Mouse (Mus musculus) neural tube, embryonic 13.5 days (tissue): ENCODE results near the gene Arhgef1. TPM values are rescaled to one million over a fixed set of nuclear protein-coding genes. Genes with fewer than 3 reads are reported as not detected.
A peak's percentile ranks its signal among the peaks of the same experiment; 100 is the strongest.

ENCODE experiments used
- ATAC-seq: fragments of 200-750 bp; cut with Nextera tagmentation; 2 replicates; pipeline ENCODE4 v1.8.0; 2017; ENCODE audit warnings: low read depth, mild to moderate bottlenecking, moderate TSS enrichment, moderate library complexity
- H3K27ac ChIP-seq: fragments of 300-500 bp; sonication (generic); replicated peaks from 2 replicates; pipeline ENCODE4 v1.5.1; 2015; ENCODE audit warnings: moderate library complexity, mild to moderate bottlenecking, inconsistent platforms
- H3K27me3 ChIP-seq: fragments of 300-500 bp; sonication (generic); 2 replicates; pipeline ENCODE4 v1.6.1; 2015; ENCODE audit warnings: mild to moderate bottlenecking, inconsistent platforms
- H3K36me3 ChIP-seq: fragments of 300-500 bp; sonication (generic); 2 replicates; pipeline ENCODE4 v1.6.1; 2015; ENCODE audit warnings: mild to moderate bottlenecking, inconsistent platforms
- H3K4me1 ChIP-seq: fragments of 300-500 bp; sonication (generic); replicated peaks from 2 replicates; pipeline ENCODE4 v1.6.1; 2015; ENCODE audit warnings: inconsistent platforms
- H3K4me2 ChIP-seq: fragments of 300-500 bp; sonication (generic); 2 replicates; pipeline ENCODE4 v1.6.1; 2015; ENCODE audit warnings: inconsistent platforms, mild to moderate bottlenecking, moderate library complexity
- H3K4me3 ChIP-seq: fragments of 300-500 bp; sonication (generic); 2 replicates; pipeline ENCODE4 v1.5.1; 2015; ENCODE audit warnings: mild to moderate bottlenecking, inconsistent platforms
- H3K9ac ChIP-seq: fragments of 300-500 bp; sonication (generic); 2 replicates; pipeline ENCODE4 v1.6.1; 2015; ENCODE audit warnings: moderate library complexity, mild to moderate bottlenecking, inconsistent platforms
- H3K9me3 ChIP-seq: fragments of 300-500 bp; sonication (generic); 2 replicates; pipeline ENCODE4 v1.6.1; 2016; ENCODE audit warnings: inconsistent platforms
- WGBS: fragments of 180-500 bp; shearing (Covaris S2); methylation state at CpG from one replicate; pipeline ENCODE4 v1.1.7; 2015; 5-methylcytosine and 5-hydroxymethylcytosine counted together
- polyA plus RNA-seq: library from polyadenylated mRNA; unstranded; fragments of >200 nt; fragmentation: Nextera tagmentation; extraction: Ambion mirVana; gene quantifications from 2 replicates; pipeline ENCODE4 v1.2.1, GENCODE M21; 2015

Arhgef1 gene
- polyA plus RNA-seq, 1 experiment from 2014 or later = 61.9 TPM

DNA sequence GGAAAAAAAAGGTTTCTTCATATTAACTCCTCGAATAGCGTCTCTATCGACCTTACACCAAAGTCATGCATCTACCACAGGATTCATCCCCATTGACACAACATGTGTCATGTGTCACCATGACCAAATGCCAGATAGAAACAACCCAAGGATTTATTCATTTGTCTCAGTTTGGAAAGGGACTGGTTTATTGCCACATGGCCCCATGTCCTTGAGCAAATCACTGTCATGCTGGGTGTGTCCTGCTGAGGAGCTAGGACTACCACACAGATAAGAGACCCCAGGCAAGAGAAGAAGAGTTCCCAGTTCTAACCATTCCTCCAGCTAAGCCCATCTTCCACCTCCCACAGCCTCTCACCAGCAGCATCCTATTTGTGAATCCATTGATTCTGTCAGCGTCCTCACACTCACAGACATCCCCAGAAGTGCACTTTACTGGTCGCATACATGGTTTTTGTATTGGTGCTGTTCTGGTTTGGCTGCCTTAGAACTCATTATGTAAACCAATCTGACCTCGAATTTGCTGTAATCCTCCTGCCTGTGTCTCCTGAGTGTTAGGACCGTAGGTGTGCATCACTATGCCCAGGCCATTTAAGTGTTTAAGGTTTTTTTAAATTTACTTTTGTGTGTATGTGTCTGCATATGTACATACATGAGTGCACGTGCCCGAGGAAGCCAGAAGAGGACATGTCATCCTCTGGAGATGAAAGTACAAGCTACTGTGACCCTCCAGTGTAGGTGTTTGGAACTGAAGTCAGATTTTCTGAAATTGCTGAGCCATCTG, 20.1 kb upstream of the Arhgef1 start:
- Histone ChIP-seq H3K27ac (no peak overlapping the region), H3K4me2 (no peak overlapping the region), H3K36me3 (peaks cover 20% of the 10 kb centered on the region), H3K4me3 (no peak overlapping the region), H3K9ac (no peak overlapping the region), H3K27me3 (no peaks in the 10 kb centered on the region), H3K4me1 (peaks cover 32% of the 10 kb centered on the region), H3K9me3 (no peaks in the 10 kb centered on the region)
- ATAC-seq = no peak
- 94% methylated on average over 9 of the region's 9 CpGs for WGBS

DNA sequence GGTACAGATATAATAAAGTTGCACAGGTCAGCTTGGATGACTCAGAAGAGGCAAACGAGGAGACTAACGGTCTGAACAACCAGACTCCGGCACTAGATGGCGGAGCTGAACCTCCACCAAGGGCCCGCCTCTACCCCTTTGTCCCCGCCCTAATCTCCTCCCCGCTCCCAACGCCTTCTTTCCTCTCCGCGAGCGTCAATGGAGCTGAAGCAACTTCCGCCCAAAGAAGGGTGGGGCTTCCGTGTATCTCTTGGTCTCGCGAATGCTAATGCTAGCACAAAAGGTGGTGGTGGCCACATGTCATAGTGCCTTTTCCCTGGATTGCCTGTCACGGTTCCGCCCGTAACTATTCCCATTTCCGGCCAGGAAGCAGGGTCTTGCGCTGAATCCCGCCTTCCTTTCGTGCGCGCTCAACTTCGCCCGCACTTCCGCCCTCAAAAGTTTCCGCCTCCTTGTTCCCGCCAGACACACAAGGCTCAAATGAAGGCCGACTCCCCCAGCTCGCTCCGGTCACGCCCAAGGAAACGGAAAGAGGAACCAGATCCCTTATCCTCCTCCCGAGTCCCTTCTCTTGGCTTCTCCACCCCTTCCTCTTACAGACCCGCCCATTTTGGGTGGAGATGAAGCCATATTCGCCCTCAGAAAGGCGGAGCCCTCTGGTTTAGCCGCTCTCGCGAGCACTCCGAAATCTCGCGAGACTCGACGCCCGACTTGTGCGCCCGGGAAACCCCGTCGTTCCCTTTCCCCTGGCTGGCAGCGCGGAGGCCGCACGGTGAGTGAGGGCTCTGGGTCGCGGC, 18.6 kb upstream of the Arhgef1 start, which contains the start of gene Rps19:
Gene Rps19 (plus strand): TSS at position 476 of the 797 bp plus-strand sequence.
- no peaks in the 10 kb centered on the region for H3K9me3 ChIP-seq
- peak within 1 kb of the TSS; percentile 81 for H3K4me2 ChIP-seq
- ATAC-seq = peak; percentile 94
- under 1% methylated on average over 57 of the region's 57 CpGs for WGBS
- H3K36me3 ChIP-seq = peaks cover 34% of the 10 kb centered on the region
- peak within 1 kb of the TSS; percentile 83 for H3K4me3 ChIP-seq
- peak within 1 kb of the TSS; percentile 97 for H3K9ac ChIP-seq
- H3K27me3 ChIP-seq = no peaks in the 10 kb centered on the region
- H3K27ac ChIP-seq = peak within 1 kb of the TSS; percentile 92
- H3K4me1 ChIP-seq = peaks cover 37% of the 10 kb centered on the region

DNA sequence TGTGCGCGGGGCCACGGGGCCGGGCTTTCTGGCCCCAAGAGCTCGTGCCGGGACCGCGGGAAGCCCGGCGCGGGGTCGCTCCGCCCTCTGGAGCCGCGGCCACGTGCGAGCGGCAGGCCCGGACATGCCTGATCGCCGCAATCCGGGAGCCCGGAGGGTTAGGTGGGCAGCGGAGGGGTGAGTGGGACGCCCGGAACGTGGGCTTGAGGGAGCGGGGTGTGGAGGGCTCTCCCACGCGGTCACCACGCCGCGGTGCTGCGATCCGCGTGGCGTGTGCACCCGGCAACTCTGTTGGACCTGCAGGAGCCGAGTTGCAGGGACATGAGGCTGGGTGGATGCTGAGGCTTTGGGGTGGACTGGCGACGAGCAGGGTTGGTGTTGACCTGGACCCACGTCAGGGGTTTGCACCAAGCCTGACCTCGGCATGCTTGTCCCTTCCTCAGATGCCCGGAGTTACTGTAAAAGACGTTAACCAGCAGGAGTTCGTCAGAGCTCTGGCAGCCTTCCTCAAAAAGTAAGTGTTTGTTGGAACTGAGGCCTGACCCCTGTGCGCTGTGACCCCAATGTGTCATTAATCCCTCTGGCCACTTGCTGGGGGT, 17.9 kb upstream of the Arhgef1 start:
- under 1% methylated on average over 47 of the region's 47 CpGs for WGBS
- no peaks in the 10 kb centered on the region for H3K9me3 ChIP-seq
- peak overlapping the region; percentile 81 for H3K4me2 ChIP-seq
- 0 out of 2 replicates have a peak, but pooled peaks have one; percentile 6 for ATAC-seq
- H3K27ac ChIP-seq = peak overlapping the region; percentile 92
- peak overlapping the region; percentile 97 for H3K9ac ChIP-seq
- peaks cover 35% of the 10 kb centered on the region for H3K4me1 ChIP-seq
- H3K4me3 ChIP-seq = peak overlapping the region; percentile 83
- H3K27me3 ChIP-seq = no peaks in the 10 kb centered on the region
- H3K36me3 ChIP-seq = peaks cover 41% of the 10 kb centered on the region

DNA sequence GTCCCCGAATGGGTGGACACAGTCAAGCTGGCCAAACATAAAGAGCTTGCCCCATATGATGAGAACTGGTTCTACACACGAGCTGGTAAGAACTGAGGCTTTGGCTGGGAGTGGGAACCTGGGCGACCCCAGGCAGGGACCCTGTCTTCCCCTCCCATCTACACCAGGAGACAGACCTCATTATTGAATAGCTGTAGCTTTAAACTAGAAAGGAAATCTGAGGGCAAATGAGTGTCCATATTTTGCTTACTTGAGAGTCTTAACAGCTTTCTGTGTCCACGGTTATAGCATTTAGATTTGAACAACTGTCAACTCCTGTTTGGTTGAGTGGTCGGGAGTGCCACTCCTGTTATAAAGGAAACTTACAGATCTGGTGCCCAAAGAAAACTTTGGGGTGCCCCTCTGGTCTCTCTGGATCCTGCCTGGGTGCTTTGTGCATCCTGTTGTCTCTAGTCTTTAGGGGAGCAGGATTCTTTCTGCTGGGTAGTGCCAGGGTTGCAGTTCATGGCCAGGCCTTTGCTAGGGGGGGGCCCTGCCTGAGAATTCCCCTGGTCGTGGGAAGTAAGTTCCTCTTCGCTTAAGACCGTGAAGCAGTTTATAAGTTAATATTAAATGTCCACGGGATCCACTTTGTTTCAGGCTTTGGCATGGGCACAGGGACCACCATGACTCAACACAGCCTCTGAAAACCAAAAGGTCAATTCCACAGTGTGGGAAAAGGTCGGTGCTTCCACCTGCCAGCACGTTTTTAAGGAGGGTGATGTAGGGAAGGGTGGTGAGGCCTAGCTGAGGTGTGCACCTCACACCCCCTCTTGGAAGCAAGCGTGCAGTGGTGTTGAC, 17.0 kb upstream of the Arhgef1 start:
- Histone ChIP-seq H3K4me3 (peak overlapping the region; percentile 83), H3K4me2 (peak overlapping the region; percentile 81), H3K9me3 (no peaks in the 10 kb centered on the region), H3K4me1 (peaks cover 30% of the 10 kb centered on the region), H3K9ac (peak overlapping the region; percentile 97), H3K36me3 (peaks cover 50% of the 10 kb centered on the region), H3K27me3 (no peaks in the 10 kb centered on the region), H3K27ac (no peak overlapping the region)
- WGBS = 49% methylated on average over 12 of the region's 12 CpGs
- no peak for ATAC-seq

DNA sequence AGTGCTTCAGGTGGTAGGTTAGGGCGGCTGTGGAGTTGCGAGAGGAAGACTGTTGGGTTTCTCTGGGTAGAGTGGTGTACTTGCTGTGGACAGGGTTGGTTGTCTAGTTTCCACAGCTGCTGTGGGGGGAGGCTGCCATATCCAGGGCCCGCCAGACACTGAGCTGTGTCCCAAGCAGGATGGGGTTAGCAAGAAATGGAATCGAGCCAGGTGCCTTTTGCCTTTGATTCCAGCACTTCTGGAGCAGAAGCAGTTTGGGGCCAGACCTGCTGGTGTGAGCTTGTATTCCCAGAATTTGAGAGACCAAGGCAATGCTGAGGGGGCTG, 16.4 kb upstream of the Arhgef1 start:
- Histone ChIP-seq H3K36me3 (peaks cover 56% of the 10 kb centered on the region), H3K4me1 (peaks cover 30% of the 10 kb centered on the region), H3K9ac (peak overlapping the region; percentile 97), H3K9me3 (no peaks in the 10 kb centered on the region), H3K27ac (no peak overlapping the region), H3K4me2 (peak overlapping the region; percentile 81), H3K4me3 (peak overlapping the region; percentile 83), H3K27me3 (no peaks in the 10 kb centered on the region)
- ATAC-seq = no peak
- WGBS = 72% methylated on average over 4 of the region's 4 CpGs

DNA sequence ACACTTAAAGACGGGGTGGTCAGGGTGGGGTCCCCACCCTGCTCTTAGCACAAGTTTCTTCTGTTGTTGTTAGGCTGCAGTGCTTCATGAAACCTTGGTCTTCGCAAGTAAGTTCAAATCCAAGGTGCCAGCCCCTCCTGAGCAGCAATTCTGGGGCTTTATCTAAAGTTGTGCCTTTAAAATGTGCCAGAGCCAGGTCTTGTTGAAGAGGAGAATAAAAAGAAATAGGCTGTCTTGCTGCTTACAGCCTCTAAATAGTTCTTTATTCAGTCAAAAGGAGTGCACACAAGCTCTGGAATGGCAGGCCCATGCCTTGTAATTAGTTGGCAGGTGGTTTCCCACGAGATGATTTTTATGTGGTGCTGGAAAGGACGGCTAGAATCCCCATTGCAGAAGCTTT, 15.6 kb upstream of the Arhgef1 start:
- Histone ChIP-seq H3K36me3 (peaks cover 57% of the 10 kb centered on the region), H3K27ac (no peak overlapping the region), H3K9ac (peak overlapping the region; percentile 97), H3K4me2 (no peak overlapping the region), H3K9me3 (no peaks in the 10 kb centered on the region), H3K4me1 (peaks cover 30% of the 10 kb centered on the region), H3K4me3 (no peak overlapping the region), H3K27me3 (no peaks in the 10 kb centered on the region)
- 70% methylated on average over 4 of the region's 4 CpGs for WGBS
- ATAC-seq = no peak

DNA sequence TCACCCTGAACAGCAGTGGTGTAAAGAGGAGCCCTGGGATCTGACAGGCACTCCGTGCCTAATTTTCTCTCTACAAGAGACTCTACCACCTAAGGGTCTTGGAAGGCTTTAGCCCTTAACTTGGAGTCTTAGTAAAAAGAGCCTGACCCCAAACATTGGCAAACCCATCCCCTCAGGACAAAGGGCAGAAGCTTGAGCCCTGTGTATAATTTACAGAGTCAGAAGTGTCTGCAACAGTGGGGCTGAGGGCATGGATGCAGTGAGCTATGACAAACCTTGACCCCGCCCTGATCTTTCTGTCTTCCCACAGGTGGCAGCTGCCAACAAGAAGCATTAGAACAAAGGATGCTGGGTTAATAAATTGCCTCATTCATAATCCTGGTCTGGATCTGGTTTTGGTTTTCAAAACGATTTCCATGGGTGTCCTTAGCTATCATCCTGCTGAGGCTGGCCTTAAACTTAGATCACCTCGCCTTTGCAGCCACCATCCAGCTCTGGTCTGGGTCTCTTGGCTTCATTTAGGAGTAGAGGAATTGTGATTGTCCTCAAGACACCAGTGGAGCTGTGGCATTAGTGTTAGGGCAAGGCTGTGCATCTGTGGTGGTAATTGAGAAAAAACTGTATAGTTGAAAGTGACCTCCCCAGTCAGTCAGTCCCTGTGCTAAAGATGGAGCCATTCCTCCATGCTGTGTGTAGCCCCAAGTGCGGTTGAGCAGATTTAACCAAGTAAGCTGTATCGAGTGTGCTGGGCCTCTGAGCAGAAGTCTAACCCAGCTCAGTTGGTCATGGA, 13.1 kb upstream of the Arhgef1 start:
- H3K9ac ChIP-seq = 0 out of 2 replicates have a peak overlapping the region, but pooled peaks have one; percentile 8
- peaks cover 57% of the 10 kb centered on the region for H3K36me3 ChIP-seq
- H3K9me3 ChIP-seq = no peaks in the 10 kb centered on the region
- H3K4me1 ChIP-seq = peaks cover 30% of the 10 kb centered on the region
- no peak for ATAC-seq
- no peak overlapping the region for H3K4me3 ChIP-seq
- no peak overlapping the region for H3K4me2 ChIP-seq
- H3K27me3 ChIP-seq = no peaks in the 10 kb centered on the region
- H3K27ac ChIP-seq = 0 out of 2 replicates have a peak overlapping the region, but pooled peaks have one; percentile 14
- 84% methylated on average over 6 of the region's 6 CpGs for WGBS

DNA sequence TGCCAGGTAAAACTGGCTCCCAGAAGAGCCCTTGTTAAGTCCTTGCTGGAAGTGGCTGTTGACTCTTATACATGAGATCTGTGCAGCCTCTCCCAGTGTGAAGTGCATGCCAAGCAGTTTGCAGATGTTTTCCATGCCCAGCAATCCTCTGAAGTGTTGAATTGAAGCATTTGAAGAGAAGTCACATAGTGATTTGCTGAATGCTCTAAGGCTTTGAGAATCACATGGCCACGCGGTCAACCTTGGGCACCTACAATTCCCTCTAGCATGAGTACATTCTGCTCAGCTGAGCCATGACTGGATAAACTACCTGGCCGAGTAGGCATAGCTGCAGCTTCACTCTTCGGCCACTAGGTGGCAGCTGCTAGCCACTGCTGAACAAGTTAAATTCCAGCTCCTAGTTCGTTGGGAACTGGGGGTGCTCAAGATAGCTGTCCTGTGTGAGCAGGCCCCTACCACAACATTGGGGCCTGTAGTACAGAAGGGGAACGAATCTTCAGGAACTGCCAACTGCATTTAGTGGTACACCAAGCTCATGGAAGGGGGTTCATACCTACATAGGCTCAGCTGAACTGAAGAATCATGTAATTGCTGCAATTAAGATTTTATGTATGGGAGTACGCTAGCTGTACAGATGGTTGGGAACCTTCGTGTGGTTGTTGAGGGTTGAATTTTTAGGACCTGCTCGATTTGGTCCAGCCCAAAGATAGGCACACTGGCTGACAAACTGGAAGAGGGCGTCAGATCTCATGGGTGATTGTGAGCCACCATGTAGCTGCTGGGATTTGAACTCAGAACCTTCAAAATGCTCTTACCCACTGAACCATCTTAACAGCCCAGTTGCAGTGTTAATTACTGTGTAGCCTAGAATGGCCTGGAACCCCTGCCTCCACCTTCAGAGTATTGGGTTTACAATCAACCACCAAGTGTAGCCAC, 12.2 kb upstream of the Arhgef1 start:
- WGBS = 28% methylated on average over 10 of the region's 10 CpGs
- no peaks in the 10 kb centered on the region for H3K9me3 ChIP-seq
- no peak overlapping the region for H3K4me2 ChIP-seq
- H3K4me3 ChIP-seq = no peak overlapping the region
- peaks cover 24% of the 10 kb centered on the region for H3K4me1 ChIP-seq
- H3K36me3 ChIP-seq = peaks cover 57% of the 10 kb centered on the region
- H3K27ac ChIP-seq = 0 out of 2 replicates have a peak overlapping the region, but pooled peaks have one; percentile 14
- ATAC-seq = peak; percentile 51
- no peaks in the 10 kb centered on the region for H3K27me3 ChIP-seq
- H3K9ac ChIP-seq = no peak overlapping the region

DNA sequence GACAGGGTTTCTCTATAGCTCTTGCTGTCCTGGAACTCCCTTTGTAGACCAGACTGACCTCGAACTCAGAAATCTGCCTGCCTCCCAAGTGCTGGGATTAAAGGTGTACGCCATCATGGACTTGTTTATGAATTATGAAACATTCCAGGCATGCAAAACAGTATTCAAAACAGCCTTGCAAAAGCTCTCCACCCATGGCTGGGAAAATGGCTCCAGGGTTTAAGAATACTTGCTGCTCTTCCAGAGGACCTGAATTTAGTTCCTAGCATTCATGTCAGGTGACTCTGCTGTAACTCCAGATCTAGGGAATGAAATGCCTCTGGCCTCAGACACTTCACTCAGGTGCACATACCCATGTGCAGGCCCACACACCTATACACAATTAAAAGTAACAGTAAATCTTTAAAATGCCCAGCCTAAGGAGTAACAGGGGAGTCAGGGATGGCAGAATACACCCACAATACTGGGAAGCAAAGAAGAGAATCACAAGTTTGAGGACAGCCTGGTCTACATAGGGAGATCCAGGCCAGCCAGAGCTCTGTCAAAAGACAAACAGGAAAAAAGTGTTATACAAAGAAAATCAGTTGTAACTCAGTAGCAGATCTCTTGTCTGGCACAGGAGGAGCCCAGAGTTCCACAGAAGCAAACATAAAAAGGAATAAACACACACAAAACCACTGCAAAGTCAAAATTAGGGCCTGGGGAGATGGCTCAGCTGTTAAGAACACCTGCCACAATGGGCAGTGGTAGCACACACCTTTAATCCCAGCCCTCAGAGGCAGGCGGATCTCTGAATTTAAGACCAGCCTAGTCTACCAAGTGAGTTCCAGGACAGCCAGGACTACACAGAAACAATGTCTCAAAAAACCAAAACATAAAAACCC, 11.2 kb upstream of the Arhgef1 start:
- no peaks in the 10 kb centered on the region for H3K27me3 ChIP-seq
- no peak overlapping the region for H3K4me3 ChIP-seq
- no peak for ATAC-seq
- no peak overlapping the region for H3K4me2 ChIP-seq
- 75% methylated on average over 3 of the region's 3 CpGs for WGBS
- peaks cover 15% of the 10 kb centered on the region for H3K4me1 ChIP-seq
- no peaks in the 10 kb centered on the region for H3K9me3 ChIP-seq
- H3K9ac ChIP-seq = no peak overlapping the region
- no peak overlapping the region for H3K27ac ChIP-seq
- peaks cover 49% of the 10 kb centered on the region for H3K36me3 ChIP-seq
